Mouse (Mus musculus): ENCODE data around the gene Zc3h12c.

Gene Zc3h12c

GRCm38 (mm10) chr9:52165076-52165705 lies 3.2 kb downstream of the Zc3h12c start:
- no peak for DNase-seq

GRCm38 (mm10) chr9:52160512-52160911 lies 7.9 kb downstream of the Zc3h12c start:
- no peak for DNase-seq

GRCm38 (mm10) chr9:52158561-52158960 lies 9.8 kb downstream of the Zc3h12c start:
- DNase-seq = no peak

GRCm38 (mm10) chr9:52155417-52155816 lies 13.0 kb downstream of the Zc3h12c start:
- no peak for DNase-seq

GRCm38 (mm10) chr9:52154253-52154652 lies 14.1 kb downstream of the Zc3h12c start:
- DNase-seq = no peak

- no peak for DNase-seq
Measured at GRCm38 (mm10) chr9:52152076-52152826, 16.1 kb downstream of the Zc3h12c start.

GRCm38 (mm10) chr9:52149768-52150167 lies 18.6 kb downstream of the Zc3h12c start:
- DNase-seq = no peak

GRCm38 (mm10) chr9:52149286-52149685 lies 19.1 kb downstream of the Zc3h12c start:
- peak; percentile 18 for DNase-seq

- DNase-seq = no peak
Measured at GRCm38 (mm10) chr9:52148831-52149230, 19.5 kb downstream of the Zc3h12c start.

GRCm38 (mm10) chr9:52148311-52148710 lies 20.1 kb downstream of the Zc3h12c start:
- DNase-seq = no peak

- peak; percentile 39 for DNase-seq
Measured at GRCm38 (mm10) chr9:52146241-52146640, 22.1 kb downstream of the Zc3h12c start.

- no peak for DNase-seq
Measured at GRCm38 (mm10) chr9:52132771-52133170, 35.6 kb downstream of the Zc3h12c start.

- no peak for DNase-seq
Measured at GRCm38 (mm10) chr9:52130348-52130747, 38.0 kb downstream of the Zc3h12c start.

- no peak for DNase-seq
Measured at GRCm38 (mm10) chr9:52125225-52125624, 43.1 kb downstream of the Zc3h12c start.

- no peak for DNase-seq
Measured at GRCm38 (mm10) chr9:52119212-52119611, 49.2 kb downstream of the Zc3h12c start.

GRCm38 (mm10) chr9:52113091-52113490 lies 55.3 kb downstream of the Zc3h12c start:
- no peak for DNase-seq

- no peak for DNase-seq
Measured at GRCm38 (mm10) chr9:52110738-52111137, 57.6 kb downstream of the Zc3h12c start.

GRCm38 (mm10) chr9:52107161-52107560 lies 61.2 kb downstream of the Zc3h12c start:
- DNase-seq = no peak

GRCm38 (mm10) chr9:52105423-52105822 lies 62.9 kb downstream of the Zc3h12c start:
- DNase-seq = no peak

- no peak for DNase-seq
Measured at GRCm38 (mm10) chr9:52104225-52104615, 64.2 kb downstream of the Zc3h12c start.

GRCm38 (mm10) chr9:52103448-52104224 lies 64.7 kb downstream of the Zc3h12c start:
- DNase-seq = no peak

GRCm38 (mm10) chr9:52102060-52102844 lies 66.1 kb downstream of the Zc3h12c start:
- no peak for DNase-seq

- DNase-seq = no peak
Measured at GRCm38 (mm10) chr9:52100426-52100825, 67.9 kb downstream of the Zc3h12c start.

Measured in layer of hippocampus, adult 9-11 months (tissue).